Mouse (Mus musculus) neutrophil, adult 83 days (primary cell): Measurements from ENCODE around the gene Ms4a4d. TPM values are rescaled to one million over a fixed set of nuclear protein-coding genes. Genes with fewer than 3 reads are reported as not detected.

Experiments
- total RNA-seq, 2 experiments: library from RNA; stranded (reverse); gene quantifications; one replicate each; pipeline ENCODE4 v1.2.4; 2023

The Ms4a4d gene
- not detected for total RNA-seq

DNA sequence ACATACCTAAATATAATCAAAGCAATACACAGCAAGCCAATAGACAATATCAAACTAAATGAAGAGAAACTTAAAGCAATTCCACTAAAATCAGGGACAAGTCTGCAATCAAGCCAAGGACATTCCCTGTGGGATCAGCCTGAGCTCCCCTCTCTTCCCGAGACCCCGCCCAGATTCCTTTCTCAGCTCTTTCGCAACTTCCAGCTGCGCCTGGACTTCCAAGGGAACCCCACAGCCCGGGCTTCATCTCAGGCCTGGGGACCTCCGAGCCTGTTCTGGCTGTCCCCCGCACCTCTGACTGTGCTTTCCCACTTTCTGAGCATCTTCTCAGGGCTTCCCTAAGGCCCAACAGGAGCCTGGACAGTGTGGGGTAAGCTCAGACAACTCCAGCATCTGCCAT lies at the start of gene Ms4a4d:
Gene Ms4a4d, plus strand, starts transcription at position 209 of the 400 bp plus-strand sequence.

DNA sequence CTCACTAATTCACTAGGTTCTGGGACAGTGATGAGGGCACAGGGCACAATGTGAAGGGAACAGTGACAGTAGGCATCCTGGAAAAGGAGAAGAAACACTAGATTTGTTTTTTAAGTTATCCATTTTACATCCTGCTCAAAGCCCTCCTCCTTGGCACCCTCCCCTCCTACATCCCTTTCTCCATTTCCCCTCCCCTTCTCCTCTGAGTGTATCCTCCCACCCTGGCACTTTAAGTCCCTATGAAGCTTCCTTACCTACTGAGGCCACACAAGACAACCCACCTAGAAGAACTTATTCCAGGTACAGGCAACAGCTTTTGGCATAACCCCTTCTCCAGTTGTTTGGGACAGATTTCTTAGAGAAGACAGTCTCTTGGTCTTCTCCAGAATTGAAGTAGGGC lies 20.4 kb upstream of the Ms4a4d start, which contains the start of gene Ms4a6b:
Gene Ms4a6b, plus strand, starts transcription at position 267 of the 400 bp plus-strand sequence.

DNA sequence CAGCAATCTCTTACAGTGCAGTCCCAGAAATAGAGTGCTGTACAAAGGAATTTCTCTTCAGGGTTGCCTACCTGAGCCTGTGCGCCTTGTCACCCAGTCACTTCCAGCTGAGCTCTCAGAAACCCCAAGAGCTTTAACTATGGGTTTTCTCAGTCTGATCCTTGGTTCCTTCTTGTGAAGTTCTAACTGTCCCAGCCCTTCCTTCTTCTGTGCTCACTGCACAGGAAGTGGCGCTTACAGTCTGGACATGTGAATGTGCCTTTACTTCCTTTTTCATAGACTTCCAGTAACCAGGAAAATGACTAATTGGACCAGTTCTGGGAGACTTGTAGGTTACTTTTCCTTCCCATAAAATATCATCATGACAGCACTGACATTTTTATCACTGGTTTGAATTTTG lies 68.0 kb downstream of the Ms4a4d start, which contains the start of gene Ms4a6d:
Gene Ms4a6d, minus strand, starts transcription at position 247 of the 400 bp plus-strand sequence.

Other genes with a start within 250 kb of the Ms4a4d start
- not detected for gene Ms4a14, start 222.3 kb upstream of the Ms4a4d start, total RNA-seq
- not detected for gene Ms4a7, start 200.7 kb upstream of the Ms4a4d start, total RNA-seq
- gene Ms4a4a, start 161.3 kb upstream of the Ms4a4d start, total RNA-seq, result 10 to 100 TPM; 12.6 to 26.8 TPM
- gene Ms4a4c, start 132.0 kb upstream of the Ms4a4d start, total RNA-seq, result 10 to 100 TPM; 44.8 to 48.7 TPM
- gene Ms4a4b, start 93.2 kb upstream of the Ms4a4d start, total RNA-seq, result 10 to 100 TPM; 11.0 to 11.5 TPM
- gene Ms4a6c, start 67.4 kb upstream of the Ms4a4d start, total RNA-seq, result 100 to 1,000 TPM; 214 to 241 TPM
- 1 to 10 TPM; 3.6 to 3.7 TPM for gene Gm8369, start 50.9 kb upstream of the Ms4a4d start, total RNA-seq
- gene Ms4a6b, start 20.3 kb upstream of the Ms4a4d start, total RNA-seq, result 10 to 100 TPM; 28.8 to 34.3 TPM
- 10 to 100 TPM in 1 of 2 experiments, 1 to 10 TPM in 1; 9.6 to 10.9 TPM for gene Ms4a6d, start 68.0 kb downstream of the Ms4a4d start, total RNA-seq
- 1 to 10 TPM; 6.4 to 9.2 TPM for gene Ms4a2, start 86.9 kb downstream of the Ms4a4d start, total RNA-seq
- 100 to 1,000 TPM in 1 of 2 experiments, 10 to 100 TPM in 1; 96.9 to 111 TPM for gene Ms4a3, start 104.0 kb downstream of the Ms4a4d start, total RNA-seq
- not detected for gene Oosp2, start 123.8 kb downstream of the Ms4a4d start, total RNA-seq
- 1 to 10 TPM in 1 of 2 experiments, under 1 TPM in 1; 0.96 to 1.2 TPM for gene Oosp1, start 154.3 kb downstream of the Ms4a4d start, total RNA-seq
- not detected for gene Oosp3, start 160.3 kb downstream of the Ms4a4d start, total RNA-seq
- gene Gif, start 210.8 kb downstream of the Ms4a4d start, total RNA-seq, result not detected
- gene Mrpl16, start 233.6 kb downstream of the Ms4a4d start, total RNA-seq, result 10 to 100 TPM; 16.7 to 17.2 TPM